Mouse (Mus musculus): ENCODE measurements around the gene Gusb. TPM values are rescaled to one million over a fixed set of nuclear protein-coding genes. Genes with fewer than 3 reads are reported as not detected.
A peak's percentile ranks its signal among the peaks of the same experiment; 100 is the strongest.

The Gusb gene
- polyA plus RNA-seq, 1 experiment = 46.2 TPM

- TF ChIP-seq CTCF (IDR thresholded peaks at IDR 0.05; ENCODE audit: extremely low read depth, insufficient read depth, insufficient read length, insufficient replicate concordance) (no peak), POLR2A (IDR thresholded peaks at IDR 0.05; ENCODE audit: low read depth, low read length) (no peak)
- Histone ChIP-seq H3K4me1 (ENCODE audit: control insufficient read depth, insufficient read depth, insufficient read length) (no peaks in the 10 kb centered on the region), H3K4me3 (ENCODE audit: extremely low read depth, insufficient read depth, insufficient read length) (no peak overlapping the region; the same call in 1 of the 2 replicates), H3K27ac (ENCODE audit: insufficient read depth, low read length) (no peak overlapping the region), H3K36me3 (ENCODE audit: control insufficient read depth, insufficient read depth, low read length) (0 out of 2 replicates have a peak, but pooled peaks cover under 1% of the 10 kb centered on the region), H3K27me3 (ENCODE audit: control insufficient read depth, insufficient read depth, low read length) (no peaks in the 10 kb centered on the region)
- WGBS = 40% methylated on average over 12 of the region's 12 CpGs
- no peak for DNase-seq (ENCODE audit: low read depth in 1 of 2, low spot score in 2 of 2)
Measured at GRCm38 (mm10) chr5:130023067-130023766, 20.4 kb upstream of the Gusb start.

GRCm38 (mm10) chr5:130022366-130022765 is 19.5 kb upstream of the Gusb start:
- no peak overlapping the region for H3K27ac ChIP-seq (ENCODE audit: insufficient read depth, low read length)
- H3K4me1 ChIP-seq (ENCODE audit: control insufficient read depth, insufficient read depth, insufficient read length) = no peaks in the 10 kb centered on the region
- no peaks in the 10 kb centered on the region for H3K27me3 ChIP-seq (ENCODE audit: control insufficient read depth, insufficient read depth, low read length)
- H3K36me3 ChIP-seq (ENCODE audit: control insufficient read depth, insufficient read depth, low read length) = 0 out of 2 replicates have a peak, but pooled peaks cover 2% of the 10 kb centered on the region
- no peak overlapping the region for H3K4me3 ChIP-seq (ENCODE audit: extremely low read depth, insufficient read depth, insufficient read length)
- no peak for DNase-seq (ENCODE audit: low read depth in 1 of 2, low spot score in 2 of 2)
- TF ChIP-seq CTCF (IDR thresholded peaks at IDR 0.05; ENCODE audit: extremely low read depth, insufficient read depth, insufficient read length, insufficient replicate concordance) (no peak), POLR2A (IDR thresholded peaks at IDR 0.05; ENCODE audit: low read depth, low read length) (no peak)
- 93% methylated on average over 7 of the region's 7 CpGs for WGBS

- TF ChIP-seq POLR2A (IDR thresholded peaks at IDR 0.05; ENCODE audit: low read depth, low read length) (no peak), CTCF (IDR thresholded peaks at IDR 0.05; ENCODE audit: extremely low read depth, insufficient read depth, insufficient read length, insufficient replicate concordance) (no peak)
- 0 out of 2 replicates have a peak, but pooled peaks cover 2% of the 10 kb centered on the region for H3K36me3 ChIP-seq (ENCODE audit: control insufficient read depth, insufficient read depth, low read length)
- WGBS = 77% methylated on average over 5 of the region's 5 CpGs
- no peaks in the 10 kb centered on the region for H3K27me3 ChIP-seq (ENCODE audit: control insufficient read depth, insufficient read depth, low read length)
- H3K4me3 ChIP-seq (ENCODE audit: extremely low read depth, insufficient read depth, insufficient read length) = no peak overlapping the region
- no peak overlapping the region for H3K27ac ChIP-seq (ENCODE audit: insufficient read depth, low read length)
- DNase-seq (ENCODE audit: low read depth in 1 of 2, low spot score in 2 of 2) = no peak
- no peaks in the 10 kb centered on the region for H3K4me1 ChIP-seq (ENCODE audit: control insufficient read depth, insufficient read depth, insufficient read length)
Measured at GRCm38 (mm10) chr5:130021361-130021966, 18.6 kb upstream of the Gusb start.

- no peak for DNase-seq (ENCODE audit: low read depth in 1 of 2, low spot score in 2 of 2)
- TF ChIP-seq CTCF (IDR thresholded peaks at IDR 0.05; ENCODE audit: extremely low read depth, insufficient read depth, insufficient read length, insufficient replicate concordance) (no peak), POLR2A (IDR thresholded peaks at IDR 0.05; ENCODE audit: low read depth, low read length) (no peak)
- 0 out of 2 replicates have a peak, but pooled peaks cover 2% of the 10 kb centered on the region for H3K36me3 ChIP-seq (ENCODE audit: control insufficient read depth, insufficient read depth, low read length)
- no peaks in the 10 kb centered on the region for H3K27me3 ChIP-seq (ENCODE audit: control insufficient read depth, insufficient read depth, low read length)
- H3K4me3 ChIP-seq (ENCODE audit: extremely low read depth, insufficient read depth, insufficient read length) = no peak overlapping the region
- H3K27ac ChIP-seq (ENCODE audit: insufficient read depth, low read length) = no peak overlapping the region
- H3K4me1 ChIP-seq (ENCODE audit: control insufficient read depth, insufficient read depth, insufficient read length) = no peaks in the 10 kb centered on the region
- WGBS = 92% methylated on average over 8 of the region's 8 CpGs
Measured at GRCm38 (mm10) chr5:130019461-130019860, 16.6 kb upstream of the Gusb start.

- 100% methylated on average over 3 of the region's 3 CpGs for WGBS
- Histone ChIP-seq H3K27ac (ENCODE audit: insufficient read depth, low read length) (no peak overlapping the region), H3K4me3 (ENCODE audit: extremely low read depth, insufficient read depth, insufficient read length) (no peak overlapping the region), H3K27me3 (ENCODE audit: control insufficient read depth, insufficient read depth, low read length) (no peaks in the 10 kb centered on the region), H3K36me3 (ENCODE audit: control insufficient read depth, insufficient read depth, low read length) (peaks cover 7% of the 10 kb centered on the region), H3K4me1 (ENCODE audit: control insufficient read depth, insufficient read depth, insufficient read length) (no peaks in the 10 kb centered on the region)
- DNase-seq (ENCODE audit: low read depth in 1 of 2, low spot score in 2 of 2) = no peak
- TF ChIP-seq POLR2A (IDR thresholded peaks at IDR 0.05; ENCODE audit: low read depth, low read length) (no peak), CTCF (IDR thresholded peaks at IDR 0.05; ENCODE audit: extremely low read depth, insufficient read depth, insufficient read length, insufficient replicate concordance) (no peak)
Measured at GRCm38 (mm10) chr5:130015104-130015503, 12.3 kb upstream of the Gusb start.

- Histone ChIP-seq H3K4me3 (ENCODE audit: extremely low read depth, insufficient read depth, insufficient read length) (no peak overlapping the region), H3K36me3 (ENCODE audit: control insufficient read depth, insufficient read depth, low read length) (peaks cover 5% of the 10 kb centered on the region), H3K4me1 (ENCODE audit: control insufficient read depth, insufficient read depth, insufficient read length) (no peaks in the 10 kb centered on the region), H3K27me3 (ENCODE audit: control insufficient read depth, insufficient read depth, low read length) (no peaks in the 10 kb centered on the region), H3K27ac (ENCODE audit: insufficient read depth, low read length) (no peak overlapping the region)
- TF ChIP-seq POLR2A (IDR thresholded peaks at IDR 0.05; ENCODE audit: low read depth, low read length) (no peak), CTCF (IDR thresholded peaks at IDR 0.05; ENCODE audit: extremely low read depth, insufficient read depth, insufficient read length, insufficient replicate concordance) (0 out of 2 replicates have a peak, but pooled peaks have one; percentile 33)
- DNase-seq (ENCODE audit: low read depth in 1 of 2, low spot score in 2 of 2) = no peak
- 97% methylated on average over 5 of the region's 5 CpGs for WGBS
Measured at GRCm38 (mm10) chr5:130010961-130011360, 8.1 kb upstream of the Gusb start.

- no peak for DNase-seq (ENCODE audit: low read depth in 1 of 2, low spot score in 2 of 2)
- 96% methylated on average over 4 of the region's 4 CpGs for WGBS
- Histone ChIP-seq H3K27me3 (ENCODE audit: control insufficient read depth, insufficient read depth, low read length) (no peaks in the 10 kb centered on the region), H3K36me3 (ENCODE audit: control insufficient read depth, insufficient read depth, low read length) (peaks cover 5% of the 10 kb centered on the region), H3K4me3 (ENCODE audit: extremely low read depth, insufficient read depth, insufficient read length) (no peak overlapping the region), H3K27ac (ENCODE audit: insufficient read depth, low read length) (no peak overlapping the region), H3K4me1 (ENCODE audit: control insufficient read depth, insufficient read depth, insufficient read length) (no peaks in the 10 kb centered on the region)
- TF ChIP-seq POLR2A (IDR thresholded peaks at IDR 0.05; ENCODE audit: low read depth, low read length) (no peak), CTCF (IDR thresholded peaks at IDR 0.05; ENCODE audit: extremely low read depth, insufficient read depth, insufficient read length, insufficient replicate concordance) (no peak)
Measured at GRCm38 (mm10) chr5:130009784-130010183, 6.9 kb upstream of the Gusb start.

All from spleen, adult 2 months (tissue).